Mouse (Mus musculus): Measurements from ENCODE around the gene Gm49325. TPM values are rescaled to one million over a fixed set of nuclear protein-coding genes. Genes with fewer than 3 reads are reported as not detected.

The Gm49325 gene
- polyA plus RNA-seq, 1 experiment from 2014 or later, result not detected

GRCm38 (mm10) chr10:77586637-77587036 lies 19.4 kb upstream of the Gm49325 start:
- H3K4me1 ChIP-seq (ENCODE audit: control insufficient read depth, insufficient read depth, low read depth, low read length), result peaks cover 15% of the 10 kb centered on the region
- WGBS, result 99% methylated on average over 3 of the region's 3 CpGs

GRCm38 (mm10) chr10:77587091-77587775 lies 18.8 kb upstream of the Gm49325 start:
- WGBS, result 96% methylated on average over 6 of the region's 6 CpGs
- Histone ChIP-seq H3K27ac (ENCODE audit: low read depth, low read length) (no peak overlapping the region), H3K9me3 (ENCODE audit: control insufficient read depth, low read length) (no peaks in the 10 kb centered on the region), H3K36me3 (ENCODE audit: control insufficient read depth, insufficient read depth, low read length) (peaks cover 12% of the 10 kb centered on the region; the same call in 1 of the 2 replicates), H3K27me3 (replicated peaks; ENCODE audit: control insufficient read depth, insufficient read depth, low read length) (no peaks in the 10 kb centered on the region), H3K4me2 (ENCODE audit: low read length) (no peak overlapping the region), H3K4me1 (ENCODE audit: control insufficient read depth, insufficient read depth, low read depth, low read length) (peaks cover 14% of the 10 kb centered on the region), H3K9ac (ENCODE audit: low read depth, low read length) (no peak overlapping the region), H3K4me3 (ENCODE audit: low read length) (no peak overlapping the region)
- ATAC-seq, result no peak

More at GRCm38 (mm10) chr10:77586637-77587036, 19.4 kb upstream of the Gm49325 start:
- Histone ChIP-seq H3K36me3 (ENCODE audit: control insufficient read depth, insufficient read depth, low read length) (peaks cover 12% of the 10 kb centered on the region; the same call in 1 of the 2 replicates), H3K4me3 (ENCODE audit: low read length) (no peak overlapping the region), H3K27me3 (replicated peaks; ENCODE audit: control insufficient read depth, insufficient read depth, low read length) (no peaks in the 10 kb centered on the region), H3K9ac (ENCODE audit: low read depth, low read length) (no peak overlapping the region), H3K27ac (ENCODE audit: low read depth, low read length) (no peak overlapping the region), H3K9me3 (ENCODE audit: control insufficient read depth, low read length) (no peaks in the 10 kb centered on the region), H3K4me2 (ENCODE audit: low read length) (no peak overlapping the region)
- no peak for ATAC-seq

- H3K9me3 ChIP-seq (ENCODE audit: control insufficient read depth, low read length), result no peaks in the 10 kb centered on the region
- H3K9ac ChIP-seq (ENCODE audit: low read depth, low read length), result no peak overlapping the region
- ATAC-seq, result no peak
- peaks cover 6% of the 10 kb centered on the region for H3K4me1 ChIP-seq (ENCODE audit: control insufficient read depth, insufficient read depth, low read depth, low read length)
- H3K27ac ChIP-seq (ENCODE audit: low read depth, low read length), result peak overlapping the region; percentile 14; the same call in 1 of the 2 replicates
- no peaks in the 10 kb centered on the region for H3K27me3 ChIP-seq (replicated peaks; ENCODE audit: control insufficient read depth, insufficient read depth, low read length)
- 93% methylated on average over 2 of the region's 2 CpGs for WGBS
- H3K4me2 ChIP-seq (ENCODE audit: low read length), result no peak overlapping the region
- H3K36me3 ChIP-seq (ENCODE audit: control insufficient read depth, insufficient read depth, low read length), result peaks cover 17% of the 10 kb centered on the region; the same call in 1 of the 2 replicates
- no peak overlapping the region for H3K4me3 ChIP-seq (ENCODE audit: low read length)
Observed at GRCm38 (mm10) chr10:77588036-77588435, 18.0 kb upstream of the Gm49325 start.

GRCm38 (mm10) chr10:77589117-77589516 lies 16.9 kb upstream of the Gm49325 start:
- peaks cover 28% of the 10 kb centered on the region for H3K36me3 ChIP-seq (ENCODE audit: control insufficient read depth, insufficient read depth, low read length)
- H3K27ac ChIP-seq (ENCODE audit: low read depth, low read length), result peak overlapping the region; percentile 42; the same call in 1 of the 2 replicates
- no peaks in the 10 kb centered on the region for H3K9me3 ChIP-seq (ENCODE audit: control insufficient read depth, low read length)
- H3K4me1 ChIP-seq (ENCODE audit: control insufficient read depth, insufficient read depth, low read depth, low read length), result no peaks in the 10 kb centered on the region
- H3K4me2 ChIP-seq (ENCODE audit: low read length), result no peak overlapping the region
- H3K4me3 ChIP-seq (ENCODE audit: low read length), result no peak overlapping the region
- 77% methylated on average over 7 of the region's 7 CpGs for WGBS
- H3K9ac ChIP-seq (ENCODE audit: low read depth, low read length), result no peak overlapping the region; the same call in 1 of the 2 replicates
- 0 out of 2 replicates have a peak, but pooled peaks have one; percentile 13 for ATAC-seq
- H3K27me3 ChIP-seq (replicated peaks; ENCODE audit: control insufficient read depth, insufficient read depth, low read length), result no peaks in the 10 kb centered on the region

- no peaks in the 10 kb centered on the region for H3K4me1 ChIP-seq (ENCODE audit: control insufficient read depth, insufficient read depth, low read depth, low read length)
- no peaks in the 10 kb centered on the region for H3K9me3 ChIP-seq (ENCODE audit: control insufficient read depth, low read length)
- H3K4me3 ChIP-seq (ENCODE audit: low read length), result no peak overlapping the region
- H3K9ac ChIP-seq (ENCODE audit: low read depth, low read length), result no peak overlapping the region
- H3K4me2 ChIP-seq (ENCODE audit: low read length), result no peak overlapping the region
- WGBS, result 63% methylated on average over 8 of the region's 8 CpGs
- H3K36me3 ChIP-seq (ENCODE audit: control insufficient read depth, insufficient read depth, low read length), result peaks cover 33% of the 10 kb centered on the region
- no peak for ATAC-seq
- H3K27ac ChIP-seq (ENCODE audit: low read depth, low read length), result no peak overlapping the region; the same call in 1 of the 2 replicates
- no peaks in the 10 kb centered on the region for H3K27me3 ChIP-seq (replicated peaks; ENCODE audit: control insufficient read depth, insufficient read depth, low read length)
Observed at GRCm38 (mm10) chr10:77589749-77590148, 16.2 kb upstream of the Gm49325 start.

GRCm38 (mm10) chr10:77590812-77591211 lies 15.2 kb upstream of the Gm49325 start:
- H3K4me1 ChIP-seq (ENCODE audit: control insufficient read depth, insufficient read depth, low read depth, low read length), result no peaks in the 10 kb centered on the region
- H3K27me3 ChIP-seq (replicated peaks; ENCODE audit: control insufficient read depth, insufficient read depth, low read length), result no peaks in the 10 kb centered on the region
- no peaks in the 10 kb centered on the region for H3K9me3 ChIP-seq (ENCODE audit: control insufficient read depth, low read length)
- no peak overlapping the region for H3K27ac ChIP-seq (ENCODE audit: low read depth, low read length)
- H3K4me3 ChIP-seq (ENCODE audit: low read length), result no peak overlapping the region
- peaks cover 37% of the 10 kb centered on the region for H3K36me3 ChIP-seq (ENCODE audit: control insufficient read depth, insufficient read depth, low read length)
- ATAC-seq, result peak; percentile 5; the same call in 1 of the 2 replicates
- 41% methylated on average over 6 of the region's 6 CpGs for WGBS
- no peak overlapping the region for H3K4me2 ChIP-seq (ENCODE audit: low read length)
- H3K9ac ChIP-seq (ENCODE audit: low read depth, low read length), result no peak overlapping the region

- H3K4me3 ChIP-seq (ENCODE audit: low read length), result no peak overlapping the region
- no peak overlapping the region for H3K27ac ChIP-seq (ENCODE audit: low read depth, low read length)
- H3K9me3 ChIP-seq (ENCODE audit: control insufficient read depth, low read length), result no peaks in the 10 kb centered on the region
- no peak for ATAC-seq
- peaks cover 38% of the 10 kb centered on the region for H3K36me3 ChIP-seq (ENCODE audit: control insufficient read depth, insufficient read depth, low read length)
- no peaks in the 10 kb centered on the region for H3K27me3 ChIP-seq (replicated peaks; ENCODE audit: control insufficient read depth, insufficient read depth, low read length)
- no peaks in the 10 kb centered on the region for H3K4me1 ChIP-seq (ENCODE audit: control insufficient read depth, insufficient read depth, low read depth, low read length)
- no peak overlapping the region for H3K9ac ChIP-seq (ENCODE audit: low read depth, low read length)
- 75% methylated on average over 6 of the region's 6 CpGs for WGBS
- no peak overlapping the region for H3K4me2 ChIP-seq (ENCODE audit: low read length)
Observed at GRCm38 (mm10) chr10:77591546-77591945, 14.5 kb upstream of the Gm49325 start.

GRCm38 (mm10) chr10:77596060-77596459 lies 9.9 kb upstream of the Gm49325 start:
- Histone ChIP-seq H3K27me3 (replicated peaks; ENCODE audit: control insufficient read depth, insufficient read depth, low read length) (no peaks in the 10 kb centered on the region), H3K4me1 (ENCODE audit: control insufficient read depth, insufficient read depth, low read depth, low read length) (no peaks in the 10 kb centered on the region), H3K9ac (ENCODE audit: low read depth, low read length) (no peak overlapping the region), H3K36me3 (ENCODE audit: control insufficient read depth, insufficient read depth, low read length) (peaks cover 50% of the 10 kb centered on the region), H3K9me3 (ENCODE audit: control insufficient read depth, low read length) (no peaks in the 10 kb centered on the region), H3K27ac (ENCODE audit: low read depth, low read length) (no peak overlapping the region), H3K4me3 (ENCODE audit: low read length) (no peak overlapping the region), H3K4me2 (ENCODE audit: low read length) (no peak overlapping the region)
- ATAC-seq, result no peak
- WGBS, result 98% methylated on average over 2 of the region's 2 CpGs

- 49% methylated on average over 4 of the region's 4 CpGs for WGBS
Observed at GRCm38 (mm10) chr10:77603021-77603420, 3.0 kb upstream of the Gm49325 start.

More at GRCm38 (mm10) chr10:77603021-77603420, 3.0 kb upstream of the Gm49325 start:
- Histone ChIP-seq H3K4me1 (ENCODE audit: control insufficient read depth, insufficient read depth, low read depth, low read length) (peaks cover 12% of the 10 kb centered on the region), H3K9ac (ENCODE audit: low read depth, low read length) (no peak overlapping the region), H3K9me3 (ENCODE audit: control insufficient read depth, low read length) (peaks cover 2% of the 10 kb centered on the region; the same call in 1 of the 2 replicates), H3K27me3 (replicated peaks; ENCODE audit: control insufficient read depth, insufficient read depth, low read length) (no peaks in the 10 kb centered on the region), H3K4me2 (ENCODE audit: low read length) (no peak overlapping the region), H3K4me3 (ENCODE audit: low read length) (no peak overlapping the region), H3K36me3 (ENCODE audit: control insufficient read depth, insufficient read depth, low read length) (peaks cover 9% of the 10 kb centered on the region), H3K27ac (ENCODE audit: low read depth, low read length) (no peak overlapping the region)
- ATAC-seq, result no peak
